Mouse (Mus musculus) bone marrow, adult 2 months (tissue): ENCODE data around the gene Arhgap33. TPM values are rescaled to one million over a fixed set of nuclear protein-coding genes. Genes with fewer than 3 reads are reported as not detected.
"Not testable (repeated sequence)": the region's sequence is repeated elsewhere in the genome, so short reads cannot be mapped to it uniquely, and the experiment has no call there.

Experiments
- H3K27ac ChIP-seq: fragments of 200-500 bp; 2 replicates; pipeline ENCODE4 v1.5.1; 2012; ENCODE audit warnings: low read depth, mild to moderate bottlenecking, control low read depth, inconsistent platforms, low read length; ENCODE audit not compliant: control insufficient read depth, poor library complexity, insufficient read depth
- H3K4me1 ChIP-seq: fragments of 200-500 bp; 2 replicates; pipeline ENCODE4 v1.6.1; 2011; ENCODE audit warnings: low read length; ENCODE audit not compliant: control insufficient read depth, insufficient read depth
- H3K4me3 ChIP-seq: fragments of 200-500 bp; replicated peaks from 2 replicates; pipeline ENCODE3; 2011; ENCODE audit warnings: mild to moderate bottlenecking, low read depth, low read length, control low read depth; ENCODE audit not compliant: control insufficient read depth
- CTCF ChIP-seq: fragments of 200-500 bp; IDR thresholded peaks from 2 replicates; pipeline ENCODE4 v1.5.1; 2011; ENCODE audit warnings: low read length, control low read depth; ENCODE audit not compliant: control insufficient read depth, insufficient read depth
- POLR2A ChIP-seq: fragments of 200-500 bp; IDR thresholded peaks from 2 replicates; pipeline ENCODE4 v1.6.1; 2011; ENCODE audit warnings: low read depth, mild to moderate bottlenecking, control low read depth, low read length, borderline replicate concordance; ENCODE audit not compliant: control insufficient read depth
- WGBS: fragments of 180-500 bp; shearing (Covaris S2); methylation state at CpG from one replicate; pipeline ENCODE4 v1.1.7; 2018; 5-methylcytosine and 5-hydroxymethylcytosine counted together
- polyA plus RNA-seq: library from polyadenylated mRNA; stranded (reverse); fragments of >200 nt; gene quantifications from 2 replicates; pipeline ENCODE4 v1.2.4, GENCODE M21; 2011; ENCODE audit warnings: low replicate concordance; ENCODE audit not compliant: missing spikeins, insufficient read depth, insufficient read length

Gene Arhgap33
- polyA plus RNA-seq, 1 experiment = 61.6 TPM

DNA sequence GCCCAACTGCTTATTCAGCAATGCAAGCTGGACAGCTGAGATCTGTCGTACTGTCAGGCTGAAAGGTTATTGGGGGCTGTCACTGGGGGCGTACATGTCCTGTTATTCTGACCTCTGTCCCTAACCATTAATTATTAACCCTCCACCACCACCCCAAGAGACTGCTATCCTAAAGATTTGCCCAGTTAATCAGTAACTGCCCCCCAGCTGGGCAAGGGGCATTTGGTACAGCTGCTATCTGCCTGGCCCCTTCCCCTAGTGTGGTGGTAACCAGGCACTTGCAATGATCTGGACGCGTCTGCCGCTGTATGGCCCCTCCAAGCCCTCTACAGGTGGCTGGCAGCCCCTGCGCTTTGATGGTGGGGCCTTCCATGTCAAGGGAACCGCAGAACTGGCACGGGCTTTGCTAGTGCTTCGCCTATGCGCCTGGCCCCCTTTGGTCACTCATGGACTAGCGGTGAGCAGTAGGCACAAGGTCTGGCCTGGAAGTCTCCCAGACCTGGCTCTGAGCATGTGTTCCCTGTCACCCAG, 41.4 kb downstream of the Arhgap33 start, which contains the start of gene Prodh2:
Prodh2 (plus strand) TSS at position 222 of the 531 bp plus-strand sequence.
- H3K4me1 ChIP-seq = no peaks in the 10 kb centered on the region
- H3K4me3 ChIP-seq = no peak within 1 kb of the TSS
- H3K27ac ChIP-seq = no peak within 1 kb of the TSS
- 63% methylated on average over 11 of the region's 11 CpGs for WGBS
- no peak for TF ChIP-seq POLR2A
- no peak for TF ChIP-seq CTCF

DNA sequence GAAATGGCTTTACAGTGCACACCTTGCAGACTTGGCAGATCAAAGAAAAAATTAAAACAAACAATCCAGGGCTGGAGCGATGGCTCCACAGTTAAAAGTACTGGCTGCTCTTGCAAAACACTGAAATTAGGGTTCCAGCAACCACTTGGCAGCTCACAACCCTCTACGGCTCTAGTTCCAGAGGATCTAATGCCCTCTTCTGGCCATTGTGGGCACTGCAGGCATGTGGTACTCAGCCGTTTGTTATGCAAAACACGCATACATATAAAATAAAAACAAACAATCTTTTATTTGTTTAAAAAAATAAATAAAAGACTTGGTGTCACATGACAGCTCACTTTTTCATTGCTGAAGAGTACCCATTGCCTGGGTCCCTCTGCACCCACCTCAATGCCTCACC, 42.1 kb downstream of the Arhgap33 start:
- H3K27ac ChIP-seq = no peak overlapping the region
- WGBS = 10% methylated on average over 4 of the region's 4 CpGs

DNA sequence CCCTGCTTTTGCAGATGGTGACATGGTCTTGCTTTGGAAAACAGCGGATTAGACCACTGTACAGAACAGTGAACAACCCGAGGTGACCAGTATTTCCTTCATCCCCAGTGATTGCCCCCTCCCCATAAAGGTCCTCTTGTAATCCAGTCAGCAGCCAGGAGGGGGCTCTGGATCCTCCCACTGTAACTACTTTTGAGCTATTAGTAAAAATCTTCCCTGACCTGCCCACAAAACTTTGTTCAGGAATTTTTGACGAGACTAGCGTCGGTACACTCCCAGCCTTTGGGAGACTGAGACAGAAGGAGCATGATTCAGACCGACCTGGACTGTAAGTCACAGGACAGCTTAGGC, 43.9 kb downstream of the Arhgap33 start:
- H3K4me1 ChIP-seq = no peaks in the 10 kb centered on the region
- 16% methylated on average over 6 of the region's 6 CpGs for WGBS
- H3K4me3 ChIP-seq = no peak overlapping the region
- no peak overlapping the region for H3K27ac ChIP-seq
- TF ChIP-seq POLR2A (no peak), CTCF (no peak)

More for the DNA sequence above, 42.1 kb downstream of the Arhgap33 start:
- Histone ChIP-seq H3K4me3 (no peak overlapping the region), H3K4me1 (no peaks in the 10 kb centered on the region)
- no peak for TF ChIP-seq POLR2A
- peak; percentile 74 for TF ChIP-seq CTCF

DNA sequence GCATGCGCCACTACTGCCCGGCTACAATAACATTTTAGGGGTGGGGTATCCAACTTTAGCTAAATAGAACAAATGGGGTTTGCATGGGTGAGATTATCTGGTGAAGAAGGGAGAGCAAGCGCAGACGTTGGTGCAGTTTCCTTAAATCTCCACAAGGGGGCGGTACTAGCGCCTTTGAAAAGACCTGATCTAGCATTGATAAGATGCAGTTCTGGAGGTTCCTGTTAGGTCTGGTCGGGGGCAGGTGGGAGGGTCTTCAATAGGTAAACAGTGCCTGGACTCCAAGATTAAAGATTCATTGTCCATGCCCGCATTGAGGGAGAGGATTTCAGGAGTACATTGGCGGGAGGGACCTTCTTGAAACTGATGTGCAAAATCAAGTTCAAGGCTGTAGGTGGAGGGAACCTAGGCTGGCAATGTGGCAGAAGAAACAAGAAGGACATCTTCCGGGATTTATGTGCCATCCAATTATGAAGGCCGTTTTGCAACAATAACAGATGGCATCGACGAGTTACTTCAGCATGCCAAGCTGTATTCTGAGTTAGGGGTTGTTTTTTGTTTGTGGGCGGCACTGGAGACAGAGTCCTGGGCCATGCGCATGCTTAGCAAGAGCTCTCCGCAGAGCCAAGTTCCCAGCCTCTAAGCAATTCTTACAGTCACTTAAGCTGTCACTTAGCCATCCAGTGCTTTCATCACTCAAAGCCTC, 44.5 kb downstream of the Arhgap33 start:
- H3K4me3 ChIP-seq = no peak overlapping the region
- H3K4me1 ChIP-seq = no peaks in the 10 kb centered on the region
- WGBS = 31% methylated on average over 16 of the region's 16 CpGs
- H3K27ac ChIP-seq = no peak overlapping the region
- TF ChIP-seq CTCF (peak; percentile 57), POLR2A (no peak)

DNA sequence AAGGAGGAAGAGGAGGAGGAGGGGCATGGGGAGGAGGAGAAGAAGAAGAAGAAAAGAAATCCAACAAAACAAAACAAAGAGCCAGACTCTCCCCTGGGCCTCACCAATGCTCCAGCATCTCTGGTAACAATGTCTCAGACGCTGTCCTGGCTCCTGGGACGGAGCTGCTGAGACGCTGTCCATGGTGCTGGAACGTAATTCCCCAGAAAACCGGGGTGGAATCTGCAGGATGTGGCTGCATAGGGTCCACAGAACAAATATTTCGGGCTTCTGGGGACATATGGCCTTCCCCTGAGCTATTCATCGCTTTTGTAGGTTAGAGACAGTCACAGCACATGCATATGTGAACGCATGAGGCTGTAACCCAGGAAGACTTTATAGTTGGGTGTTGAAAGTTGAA, 50.6 kb downstream of the Arhgap33 start:
- 19% methylated on average over 8 of the region's 8 CpGs for WGBS
- H3K4me3 ChIP-seq = no peak overlapping the region
- TF ChIP-seq POLR2A (no peak), CTCF (no peak)
- H3K27ac ChIP-seq = no peak overlapping the region
- H3K4me1 ChIP-seq = no peaks in the 10 kb centered on the region

DNA sequence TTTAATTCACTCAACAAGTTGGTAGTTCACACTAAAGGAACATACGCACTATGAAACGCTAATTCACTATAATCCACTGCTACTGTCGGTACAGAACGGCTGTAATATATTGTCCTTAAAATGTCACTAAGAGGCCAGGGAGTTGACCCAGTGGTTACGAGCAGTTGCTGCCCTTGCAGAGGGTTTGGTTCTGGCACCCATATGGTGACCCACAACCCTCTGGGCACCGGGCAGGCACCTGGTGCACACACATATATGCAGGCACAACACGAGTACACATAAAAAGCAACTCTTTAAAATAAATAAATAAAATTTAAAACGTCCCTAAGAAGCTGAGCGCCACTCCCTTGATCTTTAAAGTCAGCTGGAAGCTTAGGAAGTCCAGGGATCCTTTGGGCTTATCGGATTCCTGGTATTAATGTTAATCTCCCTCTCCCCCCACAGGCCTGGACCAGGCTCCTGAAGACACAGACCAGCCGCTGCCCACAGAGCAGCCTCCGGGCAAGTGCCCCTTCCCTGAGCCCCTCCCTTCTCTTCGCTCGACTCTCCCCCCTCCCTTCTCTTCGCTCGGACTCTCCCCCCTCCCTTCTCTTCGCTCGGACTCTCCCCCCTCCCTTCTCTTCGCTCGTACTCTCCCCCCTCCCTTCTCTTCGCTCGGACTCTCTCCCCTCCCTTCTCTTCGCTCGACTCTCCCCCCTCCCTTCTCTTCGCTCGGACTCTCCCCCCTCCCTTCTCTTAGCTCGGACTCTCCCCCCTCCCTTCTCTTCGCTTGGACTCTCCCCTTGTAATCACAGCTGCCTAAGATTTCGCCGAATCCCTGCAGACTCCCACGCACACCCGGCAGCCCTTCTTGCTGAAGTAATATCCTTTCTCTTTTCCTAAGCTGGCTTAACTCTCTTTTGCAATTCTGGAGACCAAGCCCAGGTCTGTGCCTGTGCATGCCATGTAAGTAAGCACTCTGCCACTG, 57.2 kb downstream of the Arhgap33 start:
- no peaks in the 10 kb centered on the region; the same call in 1 of the 2 replicates for H3K4me1 ChIP-seq

DNA sequence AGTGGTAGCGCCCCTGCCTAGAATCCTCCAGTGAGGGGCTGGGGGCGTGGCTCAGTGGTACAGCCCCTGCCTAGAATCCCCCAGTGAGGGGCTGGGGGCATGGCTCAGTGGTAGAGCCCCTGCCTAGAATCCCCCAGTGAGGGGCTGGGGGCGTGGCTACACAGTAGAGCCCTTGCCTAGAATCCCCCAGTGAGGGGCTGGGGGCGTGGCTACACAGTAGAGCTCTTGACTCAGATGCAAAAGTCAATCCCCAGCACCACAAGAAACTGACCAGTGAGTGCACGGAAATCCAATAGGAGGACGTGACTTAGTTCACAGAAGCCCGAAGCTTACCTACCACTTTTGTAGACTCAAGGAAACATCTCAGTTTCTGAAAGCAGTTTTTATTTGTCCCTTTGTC, 58.7 kb downstream of the Arhgap33 start:
- H3K4me3 ChIP-seq = not testable (repeated sequence)

More for the DNA sequence above, 57.2 kb downstream of the Arhgap33 start:
- no peak overlapping the region for H3K4me3 ChIP-seq
- no peak overlapping the region for H3K27ac ChIP-seq
- 17% methylated on average over 28 of the region's 32 CpGs for WGBS
- no peak for TF ChIP-seq CTCF
- no peak for TF ChIP-seq POLR2A

DNA sequence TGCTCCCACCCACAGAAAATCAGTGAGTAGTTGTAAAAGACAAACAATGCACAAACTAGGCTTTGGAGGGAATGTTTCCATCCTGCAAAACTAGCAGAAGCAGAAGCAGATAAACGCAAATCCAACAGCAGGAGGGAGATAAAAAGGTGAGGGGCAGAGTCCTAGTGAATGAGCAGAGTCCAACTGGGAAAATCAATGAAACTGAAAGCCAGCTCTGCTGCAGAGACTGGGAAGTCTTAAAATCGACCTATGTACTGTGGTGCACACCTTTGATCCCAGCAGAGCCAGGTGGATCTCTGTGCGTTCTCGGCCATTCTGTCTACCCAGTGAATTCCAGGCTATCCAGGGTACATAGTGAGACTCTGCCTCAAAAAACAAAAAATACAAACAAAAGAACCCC, 59.9 kb downstream of the Arhgap33 start:
- TF ChIP-seq POLR2A = no peak
- TF ChIP-seq CTCF = no peak
- Histone ChIP-seq H3K4me3 (no peak overlapping the region), H3K4me1 (no peaks in the 10 kb centered on the region; the same call in 1 of the 2 replicates), H3K27ac (no peak overlapping the region)
- 60% methylated on average over 4 of the region's 4 CpGs for WGBS

More for the DNA sequence above, 58.7 kb downstream of the Arhgap33 start:
- not testable (repeated sequence) for H3K27ac ChIP-seq, H3K4me1 ChIP-seq
- 75% methylated on average over 7 of the region's 7 CpGs for WGBS
